Mouse (Mus musculus): ENCODE data around the gene Unc13b. TPM values are rescaled to one million over a fixed set of nuclear protein-coding genes. Genes with fewer than 3 reads are reported as not detected.

Gene Unc13b
- 2.0 and 2.4 TPM in 2 replicates for polyA plus RNA-seq (2014; fragmentation: Nextera tagmentation; extraction: Ambion mirVana)

- Histone ChIP-seq H3K9me3 (ENCODE audit: control insufficient read depth, low read length) (no peaks in the 10 kb centered on the region), H3K4me3 (ENCODE audit: low read depth, low read length) (peak within 1 kb of the TSS; percentile 64), H3K9ac (ENCODE audit: low read depth, low read length) (peak within 1 kb of the TSS; percentile 28), H3K27me3 (replicated peaks; ENCODE audit: control insufficient read depth, insufficient read depth, low read length) (peaks cover 20% of the 10 kb centered on the region), H3K36me3 (ENCODE audit: control insufficient read depth, insufficient read depth, low read length) (no peaks in the 10 kb centered on the region), H3K27ac (ENCODE audit: low read depth, low read length) (no peak within 1 kb of the TSS), H3K4me2 (peak within 1 kb of the TSS; percentile 96), H3K4me1 (replicated peaks; ENCODE audit: control insufficient read depth, insufficient read depth, low read length) (no peaks in the 10 kb centered on the region; the same call in 1 of the 2 replicates)
- ATAC-seq (replicated peaks; ENCODE audit: low FRiP score) (peak; percentile 98), DNase-seq (ENCODE audit: low spot score) (peak; percentile 89)
- under 1% methylated on average over 88 of the region's 90 CpGs for WGBS
These were observed at the start of gene Unc13b for GRCm38 (mm10) chr4:43058753-43059654. Unc13b (plus strand) TSS chr4:43058953.

DNA sequence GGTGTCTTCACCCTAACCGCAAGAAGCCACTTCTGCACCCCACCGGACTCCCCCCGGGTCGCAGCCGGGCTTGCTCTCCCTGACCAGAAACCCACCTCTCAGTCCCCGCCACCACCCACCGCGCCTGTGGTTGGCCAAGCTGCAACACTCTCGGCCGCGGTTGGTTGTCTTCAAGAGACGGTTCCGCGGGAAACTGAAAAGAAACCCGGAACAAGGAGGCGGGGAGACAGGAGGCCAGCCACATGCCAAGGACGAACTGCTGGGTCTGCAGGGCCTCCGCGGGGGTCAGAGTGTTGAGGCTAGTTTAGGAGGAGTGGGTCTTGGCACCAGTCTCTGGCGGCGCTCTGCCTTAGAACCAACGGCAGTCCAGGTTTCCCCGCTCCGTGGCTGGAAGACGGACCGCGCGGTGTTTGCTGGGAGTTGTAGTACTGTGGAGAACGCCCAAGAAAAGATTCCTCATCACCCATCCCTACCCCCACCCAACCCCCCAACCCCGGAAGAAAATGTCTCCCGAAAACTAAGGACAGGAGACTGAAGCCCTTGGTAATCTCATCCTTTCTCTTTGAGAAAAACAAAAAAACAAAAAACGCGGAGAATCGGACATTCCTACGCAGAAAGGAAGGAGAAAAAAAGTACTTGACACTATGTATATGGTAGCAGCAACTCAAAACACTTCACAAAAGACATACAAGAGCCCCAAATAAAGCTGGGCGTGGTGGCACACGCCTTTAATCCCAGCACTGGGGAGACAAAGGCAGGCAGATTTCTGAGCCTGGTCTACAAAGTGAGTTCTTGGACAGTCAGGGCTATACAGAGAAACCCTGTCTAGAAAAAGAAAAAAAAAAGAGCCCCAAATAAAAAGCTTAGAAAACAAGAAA, 48.4 kb upstream of the Unc13b start, which contains the start of gene Fancg:
Fancg (minus strand) TSS at position 346 of the 878 bp plus-strand sequence.
- Histone ChIP-seq H3K4me3 (ENCODE audit: low read depth, low read length) (peak within 1 kb of the TSS; percentile 79), H3K9ac (ENCODE audit: low read depth, low read length) (peak within 1 kb of the TSS; percentile 79), H3K4me1 (replicated peaks; ENCODE audit: control insufficient read depth, insufficient read depth, low read length) (peaks cover 3% of the 10 kb centered on the region; the same call in 1 of the 2 replicates), H3K36me3 (ENCODE audit: control insufficient read depth, insufficient read depth, low read length) (peaks cover 3% of the 10 kb centered on the region; the same call in 1 of the 2 replicates), H3K4me2 (peak within 1 kb of the TSS; percentile 88), H3K9me3 (ENCODE audit: control insufficient read depth, low read length) (no peaks in the 10 kb centered on the region), H3K27ac (ENCODE audit: low read depth, low read length) (peak within 1 kb of the TSS; percentile 39), H3K27me3 (replicated peaks; ENCODE audit: control insufficient read depth, insufficient read depth, low read length) (no peaks in the 10 kb centered on the region)
- under 1% methylated on average over 37 of the region's 37 CpGs for WGBS
- DNase-seq (ENCODE audit: low spot score) (peak; percentile 89), ATAC-seq (replicated peaks; ENCODE audit: low FRiP score) (peak; percentile 83)

DNA sequence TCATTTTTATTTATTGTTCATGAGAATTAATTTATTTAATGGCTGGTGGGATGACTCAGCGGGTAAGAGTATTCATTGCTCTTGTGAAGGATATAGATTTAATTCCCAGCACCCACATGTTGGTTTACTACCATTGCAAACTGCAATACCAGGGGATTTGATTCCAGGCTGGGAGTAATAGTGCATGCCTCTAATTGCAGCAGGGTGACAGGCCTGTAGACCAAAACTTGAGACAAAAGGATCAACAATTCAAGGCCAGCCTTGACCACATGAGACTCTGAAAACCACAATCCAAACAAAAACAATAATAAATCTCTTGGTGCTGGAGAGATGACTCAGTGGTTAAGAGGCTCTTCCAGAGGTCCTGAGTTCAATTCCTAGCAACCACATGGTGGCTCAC, 46.7 kb upstream of the Unc13b start:
- H3K27me3 ChIP-seq (replicated peaks; ENCODE audit: control insufficient read depth, insufficient read depth, low read length), result no peaks in the 10 kb centered on the region
- peaks cover 3% of the 10 kb centered on the region; the same call in 1 of the 2 replicates for H3K4me1 ChIP-seq (replicated peaks; ENCODE audit: control insufficient read depth, insufficient read depth, low read length)
- WGBS, result 96% methylated on average over 1 of the region's 1 CpGs
- ATAC-seq (replicated peaks; ENCODE audit: low FRiP score) (no peak), DNase-seq (ENCODE audit: low spot score) (no peak)
- H3K36me3 ChIP-seq (ENCODE audit: control insufficient read depth, insufficient read depth, low read length), result no peaks in the 10 kb centered on the region
- H3K27ac ChIP-seq (ENCODE audit: low read depth, low read length), result no peak overlapping the region
- H3K9me3 ChIP-seq (ENCODE audit: control insufficient read depth, low read length), result no peaks in the 10 kb centered on the region
- no peak overlapping the region for H3K4me3 ChIP-seq (ENCODE audit: low read depth, low read length)
- no peak overlapping the region for H3K4me2 ChIP-seq
- no peak overlapping the region for H3K9ac ChIP-seq (ENCODE audit: low read depth, low read length)

DNA sequence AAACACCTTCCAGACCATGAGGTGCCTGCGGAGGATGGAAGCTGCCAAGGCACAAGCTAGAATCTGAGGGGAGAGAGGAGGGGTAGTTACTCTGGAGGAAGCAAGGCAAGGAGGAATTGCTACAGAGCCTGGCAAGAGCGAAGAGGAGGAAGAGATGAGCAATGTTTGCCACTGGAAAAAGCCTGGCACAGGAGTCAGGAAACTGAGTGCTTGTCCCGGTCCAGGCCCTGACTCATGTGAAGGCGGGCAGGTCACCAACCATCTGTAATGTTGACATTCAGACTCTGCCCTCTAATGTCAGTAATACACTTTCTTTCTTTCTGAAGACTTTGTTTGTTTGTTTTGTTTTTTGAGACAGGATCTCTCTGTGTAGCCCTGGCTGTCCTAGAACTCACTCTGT, 40.6 kb upstream of the Unc13b start:
- 91% methylated on average over 4 of the region's 4 CpGs for WGBS
- no peak overlapping the region for H3K9ac ChIP-seq (ENCODE audit: low read depth, low read length)
- peaks cover 27% of the 10 kb centered on the region for H3K36me3 ChIP-seq (ENCODE audit: control insufficient read depth, insufficient read depth, low read length)

GRCm38 (mm10) chr4:43019176-43019575, 39.6 kb upstream of the Unc13b start:
- no peaks in the 10 kb centered on the region for H3K9me3 ChIP-seq (ENCODE audit: control insufficient read depth, low read length)
- H3K27ac ChIP-seq (ENCODE audit: low read depth, low read length), result no peak overlapping the region
- WGBS, result 90% methylated on average over 10 of the region's 10 CpGs
- H3K9ac ChIP-seq (ENCODE audit: low read depth, low read length), result no peak overlapping the region
- no peaks in the 10 kb centered on the region for H3K4me1 ChIP-seq (replicated peaks; ENCODE audit: control insufficient read depth, insufficient read depth, low read length)
- ATAC-seq (replicated peaks; ENCODE audit: low FRiP score) (no peak), DNase-seq (ENCODE audit: low spot score) (no peak)
- H3K4me3 ChIP-seq (ENCODE audit: low read depth, low read length), result no peak overlapping the region
- H3K27me3 ChIP-seq (replicated peaks; ENCODE audit: control insufficient read depth, insufficient read depth, low read length), result no peaks in the 10 kb centered on the region
- H3K4me2 ChIP-seq, result no peak overlapping the region
- peaks cover 27% of the 10 kb centered on the region for H3K36me3 ChIP-seq (ENCODE audit: control insufficient read depth, insufficient read depth, low read length)

More for the DNA sequence above, 40.6 kb upstream of the Unc13b start:
- Histone ChIP-seq H3K27ac (ENCODE audit: low read depth, low read length) (no peak overlapping the region), H3K27me3 (replicated peaks; ENCODE audit: control insufficient read depth, insufficient read depth, low read length) (no peaks in the 10 kb centered on the region), H3K4me3 (ENCODE audit: low read depth, low read length) (no peak overlapping the region), H3K9me3 (ENCODE audit: control insufficient read depth, low read length) (no peaks in the 10 kb centered on the region), H3K4me2 (no peak overlapping the region), H3K4me1 (replicated peaks; ENCODE audit: control insufficient read depth, insufficient read depth, low read length) (no peaks in the 10 kb centered on the region)
- ATAC-seq (replicated peaks; ENCODE audit: low FRiP score) (no peak), DNase-seq (ENCODE audit: low spot score) (no peak)

DNA sequence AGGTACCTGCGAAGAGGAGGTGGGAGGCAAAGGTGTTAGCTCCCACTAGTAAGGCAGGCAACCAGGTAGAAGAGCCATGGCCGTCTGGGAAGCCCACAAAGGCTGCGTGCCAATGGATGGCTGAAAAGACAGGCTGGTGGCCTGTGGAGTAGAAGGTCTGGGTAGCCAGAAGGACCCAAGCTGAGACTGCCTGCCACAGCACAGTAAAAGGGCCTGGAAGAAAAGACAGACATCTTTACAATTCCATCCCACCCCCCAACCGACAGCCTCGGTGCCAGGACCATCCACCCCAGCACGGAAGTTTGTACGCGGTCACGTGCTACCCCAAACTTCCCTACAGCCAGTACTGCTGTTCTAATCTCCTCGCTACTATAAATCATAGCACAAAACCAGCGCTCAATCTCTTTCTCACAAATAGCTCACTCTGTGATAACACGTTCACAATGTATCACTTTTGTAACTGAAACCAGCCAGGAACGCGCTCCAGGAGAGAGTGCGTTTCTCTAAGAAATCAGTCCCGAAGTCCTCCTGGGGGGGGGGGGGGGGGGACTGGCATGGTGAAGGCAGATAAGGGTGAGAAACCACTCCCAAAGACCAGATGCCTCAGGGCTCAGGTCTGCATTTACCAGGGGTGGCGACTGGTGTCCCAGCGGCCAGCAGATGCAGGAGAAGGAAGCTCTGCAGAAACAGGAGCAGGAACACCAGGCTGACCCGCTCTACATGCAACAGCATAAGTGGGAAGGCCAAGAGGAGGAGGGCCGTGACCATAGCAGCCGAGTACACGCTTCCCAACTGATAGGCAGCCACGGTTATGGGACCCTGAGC, 38.9 kb upstream of the Unc13b start:
- ATAC-seq (replicated peaks; ENCODE audit: low FRiP score) (peak; percentile 56; the same call in 1 of the 2 replicates), DNase-seq (ENCODE audit: low spot score) (no peak)
- no peak overlapping the region for H3K27ac ChIP-seq (ENCODE audit: low read depth, low read length)
- WGBS, result 70% methylated on average over 23 of the region's 23 CpGs
- H3K9ac ChIP-seq (ENCODE audit: low read depth, low read length), result no peak overlapping the region
- H3K4me3 ChIP-seq (ENCODE audit: low read depth, low read length), result no peak overlapping the region
- H3K4me1 ChIP-seq (replicated peaks; ENCODE audit: control insufficient read depth, insufficient read depth, low read length), result peaks cover 5% of the 10 kb centered on the region
- peaks cover 27% of the 10 kb centered on the region for H3K36me3 ChIP-seq (ENCODE audit: control insufficient read depth, insufficient read depth, low read length)
- H3K27me3 ChIP-seq (replicated peaks; ENCODE audit: control insufficient read depth, insufficient read depth, low read length), result no peaks in the 10 kb centered on the region
- H3K4me2 ChIP-seq, result no peak overlapping the region
- H3K9me3 ChIP-seq (ENCODE audit: control insufficient read depth, low read length), result no peaks in the 10 kb centered on the region

DNA sequence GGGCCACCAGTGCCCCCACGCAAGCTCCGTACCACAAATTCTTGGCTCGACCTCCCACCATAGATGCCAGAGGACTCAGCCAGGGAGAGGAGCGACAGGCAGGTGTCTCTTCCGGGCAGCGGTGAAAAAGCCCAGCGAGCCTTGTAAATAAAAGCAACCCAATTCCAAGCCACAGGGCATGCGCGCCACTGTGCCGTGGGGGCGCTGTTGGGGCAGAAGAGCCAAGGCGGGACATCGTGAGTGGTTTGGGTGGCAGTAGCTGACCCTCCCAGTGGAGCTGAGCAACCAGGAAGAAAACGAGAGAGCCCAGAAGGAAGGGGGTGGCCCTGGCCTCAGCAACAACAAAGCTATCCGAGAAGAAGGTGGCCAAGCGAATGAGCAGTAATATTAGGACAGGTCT, 37.9 kb upstream of the Unc13b start:
- peaks cover 27% of the 10 kb centered on the region for H3K36me3 ChIP-seq (ENCODE audit: control insufficient read depth, insufficient read depth, low read length)
- no peak overlapping the region for H3K27ac ChIP-seq (ENCODE audit: low read depth, low read length)
- H3K4me1 ChIP-seq (replicated peaks; ENCODE audit: control insufficient read depth, insufficient read depth, low read length), result peaks cover 9% of the 10 kb centered on the region
- DNase-seq (ENCODE audit: low spot score), result no peak
- ATAC-seq (replicated peaks; ENCODE audit: low FRiP score), result no peak
- no peak overlapping the region for H3K4me2 ChIP-seq
- 87% methylated on average over 16 of the region's 16 CpGs for WGBS
- H3K9me3 ChIP-seq (ENCODE audit: control insufficient read depth, low read length), result no peaks in the 10 kb centered on the region
- H3K4me3 ChIP-seq (ENCODE audit: low read depth, low read length), result no peak overlapping the region
- no peak overlapping the region for H3K9ac ChIP-seq (ENCODE audit: low read depth, low read length)
- H3K27me3 ChIP-seq (replicated peaks; ENCODE audit: control insufficient read depth, insufficient read depth, low read length), result no peaks in the 10 kb centered on the region

- ATAC-seq (replicated peaks; ENCODE audit: low FRiP score) (no peak), DNase-seq (ENCODE audit: low spot score) (no peak)
- no peak overlapping the region for H3K4me3 ChIP-seq (ENCODE audit: low read depth, low read length)
- H3K36me3 ChIP-seq (ENCODE audit: control insufficient read depth, insufficient read depth, low read length), result peaks cover 27% of the 10 kb centered on the region
- no peaks in the 10 kb centered on the region for H3K9me3 ChIP-seq (ENCODE audit: control insufficient read depth, low read length)
- H3K9ac ChIP-seq (ENCODE audit: low read depth, low read length), result no peak overlapping the region
- no peaks in the 10 kb centered on the region for H3K27me3 ChIP-seq (replicated peaks; ENCODE audit: control insufficient read depth, insufficient read depth, low read length)
- peaks cover 9% of the 10 kb centered on the region for H3K4me1 ChIP-seq (replicated peaks; ENCODE audit: control insufficient read depth, insufficient read depth, low read length)
- 86% methylated on average over 17 of the region's 17 CpGs for WGBS
- no peak overlapping the region for H3K27ac ChIP-seq (ENCODE audit: low read depth, low read length)
- H3K4me2 ChIP-seq, result no peak overlapping the region
These were observed 37.4 kb upstream of the Unc13b start for GRCm38 (mm10) chr4:43021341-43021740.

Measured in liver, embryonic 11.5 days (tissue).